Comparison of ENCODE assay signal across 33 mouse cellular contexts in genomic region chr10:69601471-69601870, GRCm38 (mm10).
"Had no signal": no experiment of that assay in that cellular context is flagged by ENCODE, and none has a peak within 500 bp of the region (broad histone marks: within the 10 kb centered on the region; RNA-seq: fewer than 3 reads in every experiment).

No protein-coding gene starts in this region.

- H3K9ac ChIP-seq: heart, embryonic 12.5 days; heart, embryonic 13.5 days; heart, embryonic 15.5 days; hindbrain, embryonic 12.5 days; hindbrain, embryonic 13.5 days; hindbrain, embryonic 14.5 days; hindbrain, embryonic 15.5 days; intestine, embryonic 15.5 days; kidney, embryonic 15.5 days had no signal

- DNase-seq: heart, adult 2 months; heart, postnatal 10 days; heart, postnatal 14 days; heart, postnatal 36 days; heart, postnatal 4 days; kidney, adult 11 months; kidney, adult 18-20 months; kidney, adult 2 months; kidney, adult 8-10 months; kidney, adult 9 months; kidney, postnatal 10 days; kidney, postnatal 14 days; kidney, postnatal 36 days; kidney, postnatal 4 days; layer of hippocampus, adult 9-11 months; layer of hippocampus, postnatal 36 days had no signal

- H3K4me2 ChIP-seq: heart, embryonic 12.5 days; heart, embryonic 13.5 days; heart, embryonic 15.5 days; hindbrain, embryonic 12.5 days; hindbrain, embryonic 13.5 days; hindbrain, embryonic 14.5 days; hindbrain, embryonic 15.5 days; intestine, embryonic 15.5 days; kidney, embryonic 15.5 days had no signal

- H3K27me3 ChIP-seq: heart, embryonic 12.5 days; heart, embryonic 13.5 days; heart, embryonic 15.5 days; hindbrain, embryonic 12.5 days; hindbrain, embryonic 13.5 days; hindbrain, embryonic 15.5 days; intestine, embryonic 15.5 days; kidney, embryonic 15.5 days had no signal

- H3K36me3 ChIP-seq: hindbrain, embryonic 15.5 days; intestine, embryonic 15.5 days had no signal

- ATAC-seq: hindbrain, embryonic 16.5 days; hindbrain, postnatal 0 days; inflammation-experienced regulatory T-cells, adult 6 months; intestine, embryonic 15.5 days; intestine, embryonic 16.5 days; intestine, postnatal 0 days had no signal

- H3K4me3 ChIP-seq: heart, adult 2 months; heart, embryonic 10.5 days; heart, embryonic 12.5 days; heart, embryonic 13.5 days; heart, embryonic 15.5 days; hindbrain, embryonic 10.5 days; hindbrain, embryonic 12.5 days; hindbrain, embryonic 13.5 days; hindbrain, embryonic 15.5 days; intestine, embryonic 15.5 days; kidney, embryonic 15.5 days had no signal

- H3K4me1 ChIP-seq: intestine, embryonic 15.5 days had no signal

- H3K9me3 ChIP-seq: heart, embryonic 10.5 days; heart, embryonic 12.5 days; heart, embryonic 13.5 days; heart, embryonic 15.5 days; hindbrain, embryonic 12.5 days; hindbrain, embryonic 13.5 days; hindbrain, embryonic 15.5 days; intestine, embryonic 15.5 days; kidney, embryonic 15.5 days had no signal

- H3K27ac ChIP-seq: heart, adult 2 months; heart, embryonic 10.5 days; heart, embryonic 13.5 days; heart, embryonic 15.5 days; hindbrain, embryonic 10.5 days; hindbrain, embryonic 12.5 days; hindbrain, embryonic 13.5 days; hindbrain, embryonic 14.5 days; hindbrain, embryonic 15.5 days; hindbrain, postnatal 0 days; intestine, embryonic 15.5 days; kidney, embryonic 15.5 days; kidney, postnatal 0 days had no signal
